Mouse (Mus musculus) kidney, embryonic 15.5 days (tissue): ENCODE measurements at regions not wholly inside any gene's neighbourhood (a gene's known extent, or its start where the extent isn't known, plus 50 kb on each side); places are given as distances from the start of the nearest gene placed in this dataset.

Experiments used
- ATAC-seq: fragments of 200-750 bp; cut with Nextera tagmentation; replicated peaks from 2 replicates; pipeline ENCODE4 v1.8.0; 2017; ENCODE audit warnings: moderate TSS enrichment; ENCODE audit not compliant: low FRiP score
- H3K27ac ChIP-seq: fragments of 300-500 bp; sonication (generic); 2 replicates; pipeline ENCODE4 v1.5.1; 2015; ENCODE audit warnings: mild to moderate bottlenecking, inconsistent platforms
- H3K27me3 ChIP-seq: fragments of 300-500 bp; sonication (generic); 2 replicates; pipeline ENCODE4 v1.6.1; 2015; ENCODE audit warnings: inconsistent platforms
- H3K36me3 ChIP-seq: fragments of 300-500 bp; sonication (generic); 2 replicates; pipeline ENCODE4 v1.6.1; 2015; ENCODE audit warnings: inconsistent platforms
- H3K4me1 ChIP-seq: fragments of 300-500 bp; sonication (generic); 2 replicates; pipeline ENCODE4 v1.6.1; 2015; ENCODE audit warnings: inconsistent platforms
- H3K4me2 ChIP-seq: fragments of 300-500 bp; sonication (generic); 2 replicates; pipeline ENCODE4 v1.6.1; 2015; ENCODE audit warnings: moderate library complexity, mild to moderate bottlenecking, inconsistent platforms
- H3K4me3 ChIP-seq: fragments of 300-500 bp; sonication (generic); replicated peaks from 2 replicates; pipeline ENCODE4 v1.5.1; 2015; ENCODE audit warnings: mild to moderate bottlenecking, inconsistent platforms
- H3K9ac ChIP-seq: fragments of 300-500 bp; sonication (generic); 2 replicates; pipeline ENCODE4 v1.6.1; 2015; ENCODE audit warnings: mild to moderate bottlenecking, inconsistent platforms
- H3K9me3 ChIP-seq: fragments of 300-500 bp; sonication (generic); replicated peaks from 2 replicates; pipeline ENCODE4 v1.6.1; 2016; ENCODE audit warnings: inconsistent platforms
- WGBS: fragments of 180-500 bp; shearing (Covaris S2); methylation state at CpG from one replicate; pipeline ENCODE4 v1.1.7; 2015; ENCODE audit warnings: mixed read lengths; 5-methylcytosine and 5-hydroxymethylcytosine counted together

GRCm38 (mm10) chr17:77711130-77711529, 488.9 kb upstream of the Crim1 start:
- WGBS: 65% methylated on average over 1 of the region's 1 CpGs
- H3K4me1 ChIP-seq: no peaks in the 10 kb centered on the region
- H3K27ac ChIP-seq: no peak overlapping the region
- H3K4me3 ChIP-seq: no peak overlapping the region
- ATAC-seq: no peak
- H3K36me3 ChIP-seq: no peaks in the 10 kb centered on the region
- no peak overlapping the region for H3K9ac ChIP-seq
- H3K27me3 ChIP-seq: no peaks in the 10 kb centered on the region
- no peaks in the 10 kb centered on the region for H3K9me3 ChIP-seq
- no peak overlapping the region for H3K4me2 ChIP-seq

- WGBS: 94% methylated on average over 1 of the region's 1 CpGs
- Histone ChIP-seq H3K9ac (no peak overlapping the region), H3K4me1 (no peaks in the 10 kb centered on the region), H3K36me3 (no peaks in the 10 kb centered on the region), H3K4me3 (no peak overlapping the region), H3K27ac (no peak overlapping the region), H3K27me3 (no peaks in the 10 kb centered on the region), H3K4me2 (no peak overlapping the region), H3K9me3 (no peaks in the 10 kb centered on the region)
- ATAC-seq: no peak
These were observed 487.9 kb upstream of the Crim1 start for GRCm38 (mm10) chr17:77712189-77712588.

- ATAC-seq: no peak
These were observed 481.6 kb upstream of the Crim1 start for GRCm38 (mm10) chr17:77718450-77718849.

GRCm38 (mm10) chr17:77734413-77735024, 465.5 kb upstream of the Crim1 start:
- Histone ChIP-seq H3K36me3 (no peaks in the 10 kb centered on the region), H3K9me3 (no peaks in the 10 kb centered on the region), H3K9ac (no peak overlapping the region), H3K4me1 (no peaks in the 10 kb centered on the region), H3K27me3 (no peaks in the 10 kb centered on the region), H3K4me2 (no peak overlapping the region), H3K27ac (no peak overlapping the region), H3K4me3 (no peak overlapping the region)
- WGBS: 66% methylated on average over 3 of the region's 3 CpGs
- ATAC-seq: peak; percentile 83

More at GRCm38 (mm10) chr17:77718450-77718849, 481.6 kb upstream of the Crim1 start:
- Histone ChIP-seq H3K9me3 (no peaks in the 10 kb centered on the region), H3K4me3 (no peak overlapping the region), H3K4me1 (no peaks in the 10 kb centered on the region), H3K9ac (no peak overlapping the region), H3K36me3 (no peaks in the 10 kb centered on the region), H3K4me2 (no peak overlapping the region), H3K27me3 (no peaks in the 10 kb centered on the region), H3K27ac (no peak overlapping the region)
- 77% methylated on average over 2 of the region's 2 CpGs for WGBS
